Mouse (Mus musculus) adrenal gland, adult (tissue): ENCODE results near the gene Gng5.

ENCODE experiments used
- DNase-seq, 2 experiments: peaks; one replicate each; pipeline ENCODE4 v3.0.0; 2022 to 2023; ENCODE audit warnings: low spot score in 1 of 2; ENCODE audit not compliant: inconsistent age in 2 of 2

The Gng5 gene

DNA sequence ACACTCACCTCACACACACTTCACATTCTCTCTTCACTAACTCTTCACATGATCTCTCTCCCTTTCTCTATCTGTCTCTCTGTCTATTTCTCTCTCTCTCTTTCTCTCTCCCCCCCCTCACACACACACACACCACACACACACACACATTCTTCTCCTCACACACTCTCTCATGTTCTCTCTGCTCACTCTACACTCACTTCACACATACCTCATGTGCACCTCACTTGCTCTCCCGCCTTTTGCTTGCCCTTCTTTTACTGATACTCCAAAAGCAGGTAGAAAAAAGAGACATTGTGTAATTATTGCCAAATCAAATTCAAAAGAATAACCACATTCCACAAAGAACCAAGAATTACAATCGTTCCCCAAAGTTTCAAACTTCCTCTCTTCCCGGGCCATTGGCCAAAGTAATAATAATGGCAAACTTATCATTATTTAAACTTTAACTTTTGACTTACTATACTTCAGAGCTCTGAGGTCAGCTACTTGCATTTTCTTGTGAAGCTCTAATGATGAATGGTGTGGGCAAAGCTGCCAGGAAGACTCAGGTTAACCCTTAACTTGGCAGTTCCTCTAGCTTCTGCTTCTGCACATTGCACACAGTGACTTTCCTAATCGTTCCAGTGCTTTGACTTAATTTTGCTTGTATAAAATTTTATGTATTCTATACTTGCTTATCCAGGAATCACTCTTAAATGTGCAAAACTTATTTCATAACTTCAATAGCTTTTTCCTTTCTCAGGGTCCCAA lies 41.1 kb downstream of the Gng5 start:
- no peak for DNase-seq

DNA sequence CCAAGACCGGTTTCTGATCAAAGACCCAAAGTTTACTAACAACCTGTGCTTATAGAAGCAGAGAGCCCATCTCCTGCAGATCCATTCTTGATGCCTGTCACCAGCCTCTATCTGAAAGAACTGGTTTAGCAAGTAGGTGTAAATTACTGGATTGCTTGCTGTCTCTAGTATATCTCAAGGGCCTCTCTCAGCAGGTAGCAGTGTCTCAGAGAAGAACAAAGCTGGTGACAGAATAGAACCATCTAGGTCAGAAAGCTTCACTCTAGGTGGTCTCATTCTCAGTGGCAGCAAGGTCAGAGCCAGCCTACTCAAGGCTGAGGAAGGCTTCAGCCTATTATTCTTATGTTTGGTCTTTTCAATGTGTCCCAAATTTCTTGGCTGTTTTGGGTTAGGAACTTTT lies 44.0 kb downstream of the Gng5 start:
- no peak for DNase-seq

DNA sequence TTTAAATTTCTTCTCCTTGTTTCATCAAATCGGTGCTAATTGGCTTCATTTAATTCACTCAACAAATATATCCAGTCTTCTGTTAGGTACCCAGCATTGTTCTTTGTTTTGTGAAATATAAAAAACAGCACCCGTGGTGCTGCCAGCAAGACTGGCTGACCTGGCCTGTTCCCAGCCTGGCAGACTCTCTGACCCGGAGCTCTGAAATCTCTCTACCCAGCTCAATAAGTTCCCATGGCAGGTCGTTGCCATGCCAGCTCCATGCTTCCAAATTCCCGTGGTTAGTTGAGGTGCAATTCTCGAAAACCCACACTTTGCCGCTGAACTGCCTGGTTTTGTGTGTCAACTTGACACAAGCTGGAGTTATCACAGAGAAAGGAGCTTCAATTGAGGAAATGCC lies 55.2 kb downstream of the Gng5 start:
- DNase-seq: no peak
